Mouse (Mus musculus): ENCODE measurements around the gene Izumo2. TPM values are rescaled to one million over a fixed set of nuclear protein-coding genes. Genes with fewer than 3 reads are reported as not detected.

Gene Izumo2
- total and polyA plus RNA-seq, 3 experiments: not detected

DNA sequence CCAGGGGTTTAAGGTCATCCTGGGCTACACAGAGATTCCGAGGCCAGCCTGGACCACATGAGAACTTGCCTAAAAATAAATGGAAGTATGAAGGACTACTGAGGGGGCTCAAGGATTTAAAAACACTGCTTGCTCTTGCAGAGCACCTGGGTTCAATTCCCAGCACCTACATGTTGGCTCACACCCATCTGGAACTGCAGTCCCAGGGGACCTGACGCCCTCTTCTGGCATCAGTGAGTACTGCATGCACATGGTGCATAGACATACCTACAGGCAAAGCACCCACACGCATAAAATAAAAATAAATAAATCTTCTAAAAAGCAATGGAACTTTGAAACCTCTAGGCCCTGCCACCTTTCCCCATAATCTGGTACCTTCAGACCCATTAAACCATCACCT, 19.7 kb upstream of the Izumo2 start:
- no peak overlapping the region for H3K9ac ChIP-seq (ENCODE audit: control insufficient read depth, low read depth, low read length, poor library complexity, severe bottlenecking)
- H3K36me3 ChIP-seq (ENCODE audit: control insufficient read depth in 1 of 2, insufficient read depth in 2 of 2, low read length in 2 of 2): no peaks in the 10 kb centered on the region
- no peak overlapping the region for H3K27ac ChIP-seq (ENCODE audit: control insufficient read depth, low read depth, low read length)
- DNase-seq (ENCODE audit: low read depth, low spot score): no peak
- H3K9me3 ChIP-seq (replicated peaks; ENCODE audit: insufficient read depth, low read length): no peaks in the 10 kb centered on the region
- H3K4me1 ChIP-seq (ENCODE audit: control insufficient read depth in 1 of 2, insufficient read depth in 2 of 2, low read length in 2 of 2): peaks cover 0 to 6% of the 10 kb centered on the region in 2 experiments; a peak in 1 of 4 replicates
- H3K27me3 ChIP-seq (ENCODE audit: control insufficient read depth in 1 of 2, insufficient read depth in 2 of 2, low read length in 2 of 2): no peaks in the 10 kb centered on the region
- no peak overlapping the region for H3K4me3 ChIP-seq (ENCODE audit: control insufficient read depth in 1 of 2, insufficient read depth in 1 of 2, low read depth in 2 of 2, low read length in 2 of 2)
- TF ChIP-seq MEF2A (IDR thresholded peaks at IDR 0.05; ENCODE audit: extremely low read depth, insufficient replicate concordance, low read depth, low read length, poor library complexity, severe bottlenecking) (no peak), UBTF (IDR thresholded peaks at IDR 0.05; ENCODE audit: borderline replicate concordance, insufficient read depth, low read depth, low read length) (no peak), CTCF (IDR thresholded peaks at IDR 0.05 in 2 of 3, conservative IDR thresholded peaks at IDR 0.05 in 1 of 3; ENCODE audit: control insufficient read depth in 1 of 3, insufficient read depth in 1 of 3, low read depth in 2 of 3, low read length in 3 of 3, poor library complexity in 1 of 3, severe bottlenecking in 1 of 3) (peak; percentile 4 to 42 (median 26); a peak in 4 of 6 replicates)
- no peaks in the 10 kb centered on the region for H3K79me2 ChIP-seq (ENCODE audit: control insufficient read depth, insufficient read depth, low read length, poor library complexity)

DNA sequence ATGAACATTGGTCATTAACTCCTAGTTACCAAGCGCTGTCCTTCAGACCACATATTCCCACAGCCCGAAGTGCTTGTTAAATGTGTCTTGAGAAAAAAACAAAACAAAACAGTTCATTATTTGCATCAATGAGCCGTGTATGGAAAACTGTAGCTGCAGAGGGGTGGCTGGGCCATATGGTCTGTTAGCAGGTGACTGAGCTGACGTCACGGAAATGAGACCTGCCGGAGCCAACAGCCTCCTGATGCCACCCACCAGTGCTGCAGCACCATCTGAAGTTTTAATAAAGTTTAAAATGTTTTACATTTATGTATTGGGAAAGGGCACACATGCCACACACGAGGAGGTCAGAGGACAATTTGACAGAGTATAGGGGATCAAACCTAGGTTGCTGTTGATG, 19.2 kb upstream of the Izumo2 start:
- Histone ChIP-seq H3K9me3 (replicated peaks; ENCODE audit: insufficient read depth, low read length) (no peaks in the 10 kb centered on the region), H3K79me2 (ENCODE audit: control insufficient read depth, insufficient read depth, low read length, poor library complexity) (no peaks in the 10 kb centered on the region), H3K27ac (ENCODE audit: control insufficient read depth, low read depth, low read length) (no peak overlapping the region), H3K9ac (ENCODE audit: control insufficient read depth, low read depth, low read length, poor library complexity, severe bottlenecking) (no peak overlapping the region), H3K27me3 (ENCODE audit: control insufficient read depth in 1 of 2, insufficient read depth in 2 of 2, low read length in 2 of 2) (no peaks in the 10 kb centered on the region), H3K36me3 (ENCODE audit: control insufficient read depth in 1 of 2, insufficient read depth in 2 of 2, low read length in 2 of 2) (no peaks in the 10 kb centered on the region), H3K4me3 (ENCODE audit: control insufficient read depth in 1 of 2, insufficient read depth in 1 of 2, low read depth in 2 of 2, low read length in 2 of 2) (no peak overlapping the region), H3K4me1 (ENCODE audit: control insufficient read depth in 1 of 2, insufficient read depth in 2 of 2, low read length in 2 of 2) (peaks cover 0 to 6% of the 10 kb centered on the region in 2 experiments; a peak in 1 of 4 replicates)
- no peak for TF ChIP-seq CHD1 (IDR thresholded peaks at IDR 0.05; ENCODE audit: low read depth, low read length)
- no peak for TF ChIP-seq ELF1 (IDR thresholded peaks at IDR 0.05; ENCODE audit: low read depth, low read length)
- no peak for TF ChIP-seq USF2 (IDR thresholded peaks at IDR 0.05; ENCODE audit: borderline replicate concordance in 1 of 2, insufficient read depth in 1 of 2, low read depth in 1 of 2, low read length in 2 of 2)
- TF ChIP-seq TAL1 (IDR thresholded peaks at IDR 0.05; ENCODE audit: low read length): no peak
- TF ChIP-seq TBP (IDR thresholded peaks at IDR 0.05; ENCODE audit: low read depth, low read length): no peak
- TF ChIP-seq SMC3 (IDR thresholded peaks at IDR 0.05; ENCODE audit: low read depth, low read length): no peak
- no peak for DNase-seq (ENCODE audit: low read depth, low spot score)

DNA sequence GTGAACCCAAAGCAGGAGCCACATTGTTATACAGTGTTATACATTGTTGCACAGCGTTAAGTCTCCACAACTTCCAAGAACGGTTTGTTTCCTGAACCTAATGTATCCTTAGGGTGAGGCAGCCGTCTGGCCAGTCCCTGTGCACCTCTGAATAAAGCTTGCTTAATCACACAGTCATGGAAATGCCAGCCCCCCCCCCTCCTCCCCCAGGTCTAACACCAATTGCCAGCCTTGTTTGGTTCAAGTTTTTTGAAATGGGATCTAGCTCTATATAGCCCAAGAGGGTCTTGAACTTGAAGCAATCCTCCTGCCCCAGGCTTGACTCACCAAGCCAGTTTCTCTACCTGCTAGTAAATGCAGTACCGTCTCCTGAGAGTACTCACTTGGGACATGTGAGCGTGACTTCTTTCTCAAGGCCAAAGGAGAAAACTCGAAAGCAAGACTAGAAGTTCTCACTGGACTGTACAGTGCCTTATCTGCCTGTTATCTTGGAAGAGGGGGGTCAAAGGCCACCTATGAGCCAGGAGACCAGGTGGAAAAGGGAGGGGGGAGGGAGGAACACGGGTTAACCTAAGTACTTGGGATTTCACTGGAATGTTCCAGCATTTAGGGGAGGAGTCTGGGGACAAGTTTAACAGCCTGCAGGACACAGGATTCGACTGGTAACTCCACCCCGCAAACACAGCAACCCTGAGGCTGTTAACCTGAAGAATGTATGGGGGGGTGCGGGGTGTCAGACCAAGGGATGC, 14.9 kb upstream of the Izumo2 start:
- H3K9me3 ChIP-seq (replicated peaks; ENCODE audit: insufficient read depth, low read length): no peaks in the 10 kb centered on the region
- H3K9ac ChIP-seq (ENCODE audit: control insufficient read depth, low read depth, low read length, poor library complexity, severe bottlenecking): no peak overlapping the region
- no peak overlapping the region for H3K4me3 ChIP-seq (ENCODE audit: control insufficient read depth in 1 of 2, insufficient read depth in 1 of 2, low read depth in 2 of 2, low read length in 2 of 2)
- no peaks in the 10 kb centered on the region for H3K27me3 ChIP-seq (ENCODE audit: control insufficient read depth in 1 of 2, insufficient read depth in 2 of 2, low read length in 2 of 2)
- H3K36me3 ChIP-seq (ENCODE audit: control insufficient read depth in 1 of 2, insufficient read depth in 2 of 2, low read length in 2 of 2): peaks cover 0 to 8% of the 10 kb centered on the region in 2 experiments; a peak in 2 of 4 replicates
- TF ChIP-seq USF1 (IDR thresholded peaks at IDR 0.05; ENCODE audit: low read depth, low read length) (no peak), MYB (IDR thresholded peaks at IDR 0.05; ENCODE audit: low read depth, low read length) (no peak), HCFC1 (IDR thresholded peaks at IDR 0.05; ENCODE audit: low read depth, low read length) (no peak), ZKSCAN1 (IDR thresholded peaks at IDR 0.05; ENCODE audit: low read depth, low read length) (no peak), TAL1 (IDR thresholded peaks at IDR 0.05; ENCODE audit: low read length) (no peak), TBP (IDR thresholded peaks at IDR 0.05; ENCODE audit: low read depth, low read length) (no peak), SIN3A (IDR thresholded peaks at IDR 0.05; ENCODE audit: low read length) (no peak), ELF1 (IDR thresholded peaks at IDR 0.05; ENCODE audit: low read depth, low read length) (no peak), MXI1 (IDR thresholded peaks at IDR 0.05; ENCODE audit: low read depth, low read length) (no peak), CHD2 (IDR thresholded peaks at IDR 0.05; ENCODE audit: low read length) (no peak), BHLHE40 (IDR thresholded peaks at IDR 0.05; ENCODE audit: borderline replicate concordance, low read depth, low read length) (no peak), ZNF384 (IDR thresholded peaks at IDR 0.05; ENCODE audit: low read depth, low read length) (no peak), E2F4 (IDR thresholded peaks at IDR 0.05; ENCODE audit: borderline replicate concordance, low read depth, low read length) (no peak)
- DNase-seq (ENCODE audit: low read depth, low spot score): no peak
- H3K27ac ChIP-seq (ENCODE audit: control insufficient read depth, low read depth, low read length): no peak overlapping the region
- no peaks in the 10 kb centered on the region for H3K79me2 ChIP-seq (ENCODE audit: control insufficient read depth, insufficient read depth, low read length, poor library complexity)
- H3K4me1 ChIP-seq (ENCODE audit: control insufficient read depth in 1 of 2, insufficient read depth in 2 of 2, low read length in 2 of 2): peaks cover 3 to 17% of the 10 kb centered on the region in 2 experiments; a peak in 3 of 4 replicates

Data from MEL (cell line).